Mouse (Mus musculus) kidney, adult 2 months (tissue): ENCODE measurements around the gene Nhej1.

ENCODE experiments used
- CTCF ChIP-seq: fragments of 200-500 bp; conservative IDR thresholded peaks from 2 replicates; pipeline ENCODE4 v1.5.1; 2011; ENCODE audit warnings: low read depth, mild to moderate bottlenecking, control low read depth, low read length, moderate library complexity, mixed read lengths; ENCODE audit not compliant: insufficient read depth, insufficient read length
- POLR2A ChIP-seq: fragments of 200-500 bp; IDR thresholded peaks from one replicate; pipeline ENCODE4 v1.6.1; 2011; ENCODE audit warnings: low read depth, low read length, control low read depth

GRCm38 (mm10) chr1:74935402-74935801 is 189.6 kb downstream of the Nhej1 start, which contains the start of gene Cfap65:
- TF ChIP-seq CTCF (no peak), POLR2A (no peak)
